Mouse (Mus musculus) forebrain, embryonic 15.5 days (tissue): ENCODE results near the gene Rsf1. TPM values are rescaled to one million over a fixed set of nuclear protein-coding genes. Genes with fewer than 3 reads are reported as not detected.

Source experiments
- ATAC-seq: fragments of 200-750 bp; cut with Nextera tagmentation; replicated peaks from 2 replicates; pipeline ENCODE4 v1.8.0; 2017; ENCODE audit warnings: mild to moderate bottlenecking, moderate TSS enrichment, moderate library complexity
- H3K27ac ChIP-seq: fragments of 300-500 bp; sonication (generic); replicated peaks from 2 replicates; pipeline ENCODE4 v1.5.1; 2015; ENCODE audit warnings: mild to moderate bottlenecking, inconsistent platforms
- H3K27me3 ChIP-seq: fragments of 300-500 bp; sonication (generic); 2 replicates; pipeline ENCODE4 v1.6.1; 2015; ENCODE audit warnings: inconsistent platforms
- H3K36me3 ChIP-seq: fragments of 300-500 bp; sonication (generic); 2 replicates; pipeline ENCODE4 v1.6.1; 2015; ENCODE audit warnings: mild to moderate bottlenecking, inconsistent platforms
- H3K4me1 ChIP-seq: fragments of 300-500 bp; sonication (generic); 2 replicates; pipeline ENCODE4 v1.6.1; 2015; ENCODE audit warnings: inconsistent platforms
- H3K4me2 ChIP-seq: fragments of 300-500 bp; sonication (generic); replicated peaks from 2 replicates; pipeline ENCODE4 v1.6.1; 2015; ENCODE audit warnings: mild to moderate bottlenecking, inconsistent platforms
- H3K4me3 ChIP-seq: fragments of 300-500 bp; sonication (generic); 2 replicates; pipeline ENCODE4 v1.5.1; 2015; ENCODE audit warnings: mild to moderate bottlenecking, inconsistent platforms
- H3K9ac ChIP-seq: fragments of 300-500 bp; sonication (generic); replicated peaks from 2 replicates; pipeline ENCODE4 v1.6.1; 2015; ENCODE audit warnings: mild to moderate bottlenecking, inconsistent platforms
- H3K9me3 ChIP-seq: fragments of 300-500 bp; sonication (generic); 2 replicates; pipeline ENCODE4 v1.6.1; 2016; ENCODE audit warnings: inconsistent platforms
- WGBS: fragments of 180-500 bp; shearing (Covaris S2); methylation state at CpG from one replicate; pipeline ENCODE4 v1.1.7; 2015; ENCODE audit warnings: mixed read lengths; 5-methylcytosine and 5-hydroxymethylcytosine counted together
- polyA plus RNA-seq: library from polyadenylated mRNA; unstranded; fragments of >200 nt; fragmentation: Nextera tagmentation; extraction: Ambion mirVana; gene quantifications from 2 replicates; pipeline ENCODE4 v1.2.1, GENCODE M21; 2015

Gene Rsf1
- polyA plus RNA-seq, 1 experiment from 2014 or later, result 39.9 TPM

GRCm38 (mm10) chr7:97707123-97707522 is 127.4 kb downstream of the Rsf1 start:
- H3K4me2 ChIP-seq, result no peak overlapping the region
- no peaks in the 10 kb centered on the region for H3K27me3 ChIP-seq
- WGBS, result 79% methylated on average over 4 of the region's 4 CpGs
- no peak for ATAC-seq
- no peak overlapping the region for H3K4me3 ChIP-seq
- H3K36me3 ChIP-seq, result peaks cover 7% of the 10 kb centered on the region
- no peaks in the 10 kb centered on the region for H3K9me3 ChIP-seq
- no peak overlapping the region for H3K27ac ChIP-seq
- no peaks in the 10 kb centered on the region for H3K4me1 ChIP-seq
- no peak overlapping the region for H3K9ac ChIP-seq

DNA sequence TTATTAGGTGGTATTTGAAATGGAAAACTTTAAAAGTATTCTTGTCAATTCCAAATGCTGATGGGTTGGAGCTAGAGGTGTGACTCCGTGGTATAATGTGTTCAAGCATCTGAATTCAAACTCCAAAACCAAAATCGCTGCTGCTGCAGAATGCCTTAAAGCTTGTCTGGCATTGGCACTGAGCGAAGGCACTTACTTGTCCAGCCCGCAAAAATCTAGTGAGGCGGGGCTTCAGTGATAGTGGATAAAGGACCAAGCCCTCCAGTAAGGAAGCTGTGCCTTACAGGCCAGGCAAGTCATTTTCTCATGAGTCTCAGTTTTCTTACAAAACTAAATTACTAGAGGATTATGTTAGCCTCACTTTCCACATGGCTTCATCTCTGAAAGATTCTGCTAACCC is 128.1 kb downstream of the Rsf1 start:
- no peaks in the 10 kb centered on the region for H3K27me3 ChIP-seq
- no peak overlapping the region for H3K27ac ChIP-seq
- no peaks in the 10 kb centered on the region for H3K4me1 ChIP-seq
- no peak overlapping the region for H3K9ac ChIP-seq
- H3K4me3 ChIP-seq, result no peak overlapping the region
- no peaks in the 10 kb centered on the region for H3K9me3 ChIP-seq
- WGBS, result 92% methylated on average over 5 of the region's 5 CpGs
- H3K36me3 ChIP-seq, result peaks cover 11% of the 10 kb centered on the region
- ATAC-seq, result no peak
- no peak overlapping the region for H3K4me2 ChIP-seq

- Histone ChIP-seq H3K9ac (no peak overlapping the region), H3K4me1 (no peaks in the 10 kb centered on the region), H3K4me2 (no peak overlapping the region), H3K27me3 (no peaks in the 10 kb centered on the region), H3K27ac (no peak overlapping the region), H3K36me3 (peaks cover 20% of the 10 kb centered on the region), H3K4me3 (no peak overlapping the region), H3K9me3 (no peaks in the 10 kb centered on the region)
- no peak for ATAC-seq
- 81% methylated on average over 3 of the region's 3 CpGs for WGBS
Measured at GRCm38 (mm10) chr7:97709204-97709603, 129.5 kb downstream of the Rsf1 start.

DNA sequence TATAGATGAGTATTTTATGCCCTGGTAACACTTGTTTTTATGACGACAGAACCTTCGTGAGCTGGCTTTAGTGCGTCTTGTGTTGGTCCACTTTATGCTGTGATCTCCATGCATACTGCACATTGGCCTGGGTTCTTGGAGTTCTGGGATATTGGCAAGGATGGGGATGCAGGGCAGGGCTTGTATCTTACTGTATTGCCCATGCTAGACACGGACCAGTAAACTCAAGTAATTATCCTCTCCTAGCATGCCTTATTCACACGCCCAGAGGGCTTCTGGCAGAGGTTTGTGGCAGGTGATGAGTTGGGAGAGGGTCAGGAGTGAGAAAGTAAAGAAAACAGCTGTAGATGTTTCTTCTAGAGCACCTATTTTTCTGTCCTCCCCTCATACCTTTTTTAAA is 135.0 kb downstream of the Rsf1 start:
- no peak overlapping the region for H3K4me3 ChIP-seq
- WGBS, result 93% methylated on average over 5 of the region's 5 CpGs
- no peaks in the 10 kb centered on the region for H3K4me1 ChIP-seq
- H3K27ac ChIP-seq, result no peak overlapping the region
- no peaks in the 10 kb centered on the region for H3K9me3 ChIP-seq
- H3K9ac ChIP-seq, result no peak overlapping the region
- no peak for ATAC-seq
- H3K27me3 ChIP-seq, result no peaks in the 10 kb centered on the region
- no peak overlapping the region for H3K4me2 ChIP-seq
- H3K36me3 ChIP-seq, result peaks cover 62% of the 10 kb centered on the region

- Histone ChIP-seq H3K9me3 (no peaks in the 10 kb centered on the region), H3K4me1 (no peaks in the 10 kb centered on the region), H3K36me3 (peaks cover 64% of the 10 kb centered on the region), H3K4me3 (no peak overlapping the region), H3K9ac (no peak overlapping the region), H3K4me2 (no peak overlapping the region), H3K27ac (no peak overlapping the region), H3K27me3 (no peaks in the 10 kb centered on the region)
- no peak for ATAC-seq
- WGBS, result 92% methylated on average over 1 of the region's 1 CpGs
Measured at GRCm38 (mm10) chr7:97717326-97717725, 137.6 kb downstream of the Rsf1 start.

- Histone ChIP-seq H3K27me3 (no peaks in the 10 kb centered on the region), H3K4me3 (no peak overlapping the region), H3K27ac (no peak overlapping the region), H3K36me3 (peaks cover 53% of the 10 kb centered on the region), H3K9ac (no peak overlapping the region), H3K9me3 (no peaks in the 10 kb centered on the region), H3K4me2 (no peak overlapping the region), H3K4me1 (peaks cover 7% of the 10 kb centered on the region)
- ATAC-seq, result no peak
- 79% methylated on average over 5 of the region's 5 CpGs for WGBS
Measured at GRCm38 (mm10) chr7:97719078-97719477, 139.4 kb downstream of the Rsf1 start.

DNA sequence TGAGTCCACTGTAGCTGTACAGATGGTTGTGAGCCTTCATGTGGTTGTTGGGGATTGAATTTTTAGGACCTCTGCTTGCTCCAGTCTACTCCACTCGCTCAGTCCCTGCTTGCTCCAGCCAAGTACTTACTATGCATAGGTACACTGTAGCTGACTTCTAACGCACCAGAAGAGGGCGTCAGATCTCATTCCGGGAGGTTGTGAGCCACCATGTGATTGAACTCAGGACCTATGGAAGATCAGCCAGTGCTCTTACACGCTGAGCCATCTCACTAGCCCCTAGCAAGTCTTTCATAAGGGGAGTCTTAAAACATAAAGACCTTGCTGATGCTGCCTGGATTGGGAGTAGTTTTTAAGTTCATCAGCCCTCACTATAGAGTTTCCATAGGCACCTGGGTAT is 140.4 kb downstream of the Rsf1 start:
- Histone ChIP-seq H3K4me1 (peaks cover 7% of the 10 kb centered on the region), H3K36me3 (peaks cover 43% of the 10 kb centered on the region), H3K9me3 (no peaks in the 10 kb centered on the region), H3K9ac (no peak overlapping the region), H3K27ac (no peak overlapping the region), H3K4me2 (no peak overlapping the region), H3K4me3 (no peak overlapping the region), H3K27me3 (no peaks in the 10 kb centered on the region)
- ATAC-seq, result no peak
- WGBS, result 81% methylated on average over 5 of the region's 5 CpGs

DNA sequence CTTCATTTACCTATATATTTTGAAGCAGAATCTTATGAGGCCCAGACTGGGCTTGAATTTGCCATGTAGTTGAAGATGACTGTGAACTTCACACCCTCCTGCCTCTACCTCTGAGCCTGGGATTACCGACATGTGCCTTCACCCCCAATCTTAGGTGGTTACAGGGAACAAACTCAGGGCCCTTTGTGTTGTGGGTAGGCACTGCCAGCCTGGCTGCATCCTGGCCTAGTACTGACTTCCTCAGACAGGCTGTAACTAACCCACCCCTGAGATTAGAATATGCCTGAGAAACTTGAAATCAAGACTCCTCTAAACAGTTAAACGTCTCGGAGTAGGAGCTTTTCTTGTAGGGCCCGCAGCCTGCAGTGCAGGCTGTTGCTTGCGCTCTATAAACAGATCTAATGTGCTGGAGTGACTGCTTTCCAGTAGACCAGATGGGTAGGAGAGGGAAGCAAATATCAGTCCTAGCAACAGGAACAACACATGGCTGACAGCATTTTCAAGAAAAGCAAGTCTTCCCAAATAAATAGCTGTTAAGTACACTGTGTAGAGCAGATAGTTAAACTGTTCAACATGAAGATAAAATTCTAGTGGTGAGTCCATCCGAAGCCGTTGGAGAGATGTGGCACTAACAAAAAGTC is 142.7 kb downstream of the Rsf1 start:
- H3K4me2 ChIP-seq, result no peak overlapping the region
- peak overlapping the region; percentile 35; the same call in 1 of the 2 replicates for H3K27ac ChIP-seq
- no peaks in the 10 kb centered on the region for H3K9me3 ChIP-seq
- peak; percentile 78 for ATAC-seq
- peaks cover 32% of the 10 kb centered on the region for H3K36me3 ChIP-seq
- H3K4me1 ChIP-seq, result peaks cover 7% of the 10 kb centered on the region
- no peak overlapping the region for H3K9ac ChIP-seq
- no peak overlapping the region for H3K4me3 ChIP-seq
- no peaks in the 10 kb centered on the region for H3K27me3 ChIP-seq
- WGBS, result 78% methylated on average over 7 of the region's 7 CpGs

DNA sequence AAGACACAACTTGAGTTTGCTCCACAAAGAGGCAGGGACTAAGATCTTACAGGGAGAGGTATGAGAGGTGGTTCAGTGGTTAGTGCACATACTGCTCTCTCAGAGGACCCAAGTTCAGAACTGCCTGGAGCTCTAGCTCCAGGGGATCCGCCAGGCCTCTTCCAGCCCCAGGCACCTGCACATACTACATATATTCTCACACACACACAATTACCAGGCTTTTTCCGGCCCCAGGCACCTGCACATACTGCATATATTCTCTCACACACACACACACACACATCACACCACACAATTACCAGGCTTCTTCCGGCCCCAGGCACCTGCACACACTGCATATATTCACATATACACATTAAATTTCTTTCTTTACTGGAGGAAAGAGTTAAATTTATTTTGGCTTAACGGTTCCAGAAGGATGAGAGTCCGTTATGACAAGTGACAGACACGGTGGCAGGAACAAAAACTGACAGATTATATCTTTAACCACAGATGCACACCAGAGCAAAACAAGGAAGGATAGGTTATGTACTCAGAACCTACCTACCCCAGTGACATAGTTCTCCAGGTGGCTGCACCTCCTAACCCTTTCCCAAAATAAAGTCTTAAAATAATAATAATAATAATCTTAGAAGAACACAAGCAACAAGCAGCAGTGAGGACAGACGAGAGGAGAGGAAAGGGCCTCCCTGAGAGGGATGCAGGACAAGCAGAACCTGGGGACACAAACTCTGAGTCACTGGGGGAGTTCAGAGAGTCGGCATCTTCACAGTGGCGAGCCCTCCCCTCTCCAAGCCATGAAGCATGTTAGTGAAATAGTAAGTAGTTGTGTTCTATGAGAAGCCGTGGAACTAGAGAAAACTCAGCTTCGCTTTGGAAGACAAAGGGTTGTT is 144.2 kb downstream of the Rsf1 start:
- no peak overlapping the region for H3K4me3 ChIP-seq
- no peaks in the 10 kb centered on the region for H3K27me3 ChIP-seq
- peaks cover 23% of the 10 kb centered on the region for H3K36me3 ChIP-seq
- ATAC-seq, result no peak
- no peaks in the 10 kb centered on the region for H3K9me3 ChIP-seq
- H3K4me2 ChIP-seq, result no peak overlapping the region
- H3K27ac ChIP-seq, result no peak overlapping the region
- peaks cover 10% of the 10 kb centered on the region for H3K4me1 ChIP-seq
- no peak overlapping the region for H3K9ac ChIP-seq
- 79% methylated on average over 11 of the region's 11 CpGs for WGBS

GRCm38 (mm10) chr7:97725401-97725800 is 145.7 kb downstream of the Rsf1 start:
- H3K4me1 ChIP-seq, result peaks cover 15% of the 10 kb centered on the region
- no peak for ATAC-seq
- no peaks in the 10 kb centered on the region for H3K27me3 ChIP-seq
- H3K4me2 ChIP-seq, result no peak overlapping the region
- H3K9me3 ChIP-seq, result no peaks in the 10 kb centered on the region
- no peak overlapping the region for H3K9ac ChIP-seq
- 99% methylated on average over 6 of the region's 6 CpGs for WGBS
- H3K4me3 ChIP-seq, result no peak overlapping the region
- H3K27ac ChIP-seq, result no peak overlapping the region
- H3K36me3 ChIP-seq, result 0 out of 2 replicates have a peak, but pooled peaks cover 10% of the 10 kb centered on the region

DNA sequence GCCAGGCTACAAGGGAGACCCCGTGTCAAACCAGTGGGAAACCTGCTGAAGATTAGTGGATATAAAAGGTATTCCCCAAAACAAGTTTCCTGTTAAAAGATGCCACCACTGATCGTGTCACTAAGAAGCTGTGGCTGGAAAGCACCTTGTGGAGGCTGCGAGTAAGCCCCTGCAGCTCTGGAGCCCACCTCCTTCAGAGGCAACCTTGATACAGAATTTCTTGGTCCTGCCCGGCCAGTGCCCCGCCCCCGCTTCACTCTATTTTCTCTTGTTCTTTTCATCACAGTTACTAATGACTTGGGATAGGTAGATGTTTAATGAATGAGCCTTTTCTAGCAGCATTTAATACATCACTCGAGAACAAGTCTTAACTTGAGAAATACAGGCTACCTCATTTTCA is 146.4 kb downstream of the Rsf1 start:
- no peak overlapping the region for H3K4me2 ChIP-seq
- WGBS, result 69% methylated on average over 7 of the region's 7 CpGs
- no peak overlapping the region for H3K4me3 ChIP-seq
- H3K9me3 ChIP-seq, result no peaks in the 10 kb centered on the region
- no peak overlapping the region for H3K27ac ChIP-seq
- H3K4me1 ChIP-seq, result peaks cover 15% of the 10 kb centered on the region
- no peak for ATAC-seq
- H3K27me3 ChIP-seq, result no peaks in the 10 kb centered on the region
- H3K36me3 ChIP-seq, result 0 out of 2 replicates have a peak, but pooled peaks cover 9% of the 10 kb centered on the region
- H3K9ac ChIP-seq, result no peak overlapping the region

DNA sequence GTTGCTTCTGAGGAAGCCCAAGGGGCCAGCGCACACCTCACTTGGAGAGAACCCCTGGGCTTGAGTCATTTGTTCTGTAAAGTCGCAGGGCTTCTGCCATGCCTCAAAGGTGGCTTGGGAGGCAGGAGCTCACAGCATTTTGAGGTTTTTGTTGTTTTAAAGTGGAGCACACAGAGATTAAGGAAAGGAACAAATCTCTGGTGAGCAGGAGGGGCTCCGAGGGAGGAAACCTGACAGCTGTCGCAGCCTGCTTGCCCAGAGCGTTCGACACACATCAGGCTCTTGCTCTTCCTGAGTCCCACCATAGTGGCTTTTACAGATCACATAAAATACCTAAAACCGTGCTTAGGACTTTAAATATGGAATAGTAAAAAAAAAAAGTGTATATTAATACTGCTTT is 147.1 kb downstream of the Rsf1 start:
- Histone ChIP-seq H3K27me3 (no peaks in the 10 kb centered on the region), H3K9me3 (no peaks in the 10 kb centered on the region), H3K4me2 (no peak overlapping the region), H3K9ac (no peak overlapping the region), H3K4me3 (no peak overlapping the region), H3K36me3 (0 out of 2 replicates have a peak, but pooled peaks cover 8% of the 10 kb centered on the region), H3K4me1 (peaks cover 15% of the 10 kb centered on the region), H3K27ac (no peak overlapping the region)
- 66% methylated on average over 7 of the region's 7 CpGs for WGBS
- ATAC-seq, result no peak
